Mouse (Mus musculus) MEL (cell line): Measurements from ENCODE around the gene Hectd4. TPM values are rescaled to one million over a fixed set of nuclear protein-coding genes. Genes with fewer than 3 reads are reported as not detected.

Experiments used
- DNase-seq: peaks from one replicate; pipeline ENCODE4 v3.0.0; 2011; ENCODE audit warnings: low read depth, low spot score
- H3K27ac ChIP-seq: 2 replicates; pipeline ENCODE4 v1.5.1; 2012; ENCODE audit warnings: low read depth, mild to moderate bottlenecking, control low read depth, low read length, moderate library complexity; ENCODE audit not compliant: control insufficient read depth
- H3K27me3 ChIP-seq, 2 experiments: fragments of 150-350 bp in 1 of 2; sonication (generic) in 1 of 2; 2 replicates each; pipeline ENCODE4 v1.6.1; 2012; ENCODE audit warnings: low read length in 2 of 2, mild to moderate bottlenecking in 2 of 2, improper control_type of control experiment in 1 of 2, moderate library complexity in 1 of 2; ENCODE audit not compliant: insufficient read depth in 2 of 2, control insufficient read depth in 1 of 2
- H3K36me3 ChIP-seq, 2 experiments: 2 replicates each; pipeline ENCODE4 v1.6.1; 2012 to 2014; ENCODE audit warnings: low read length in 2 of 2, improper control_type of control experiment in 1 of 2, inconsistent platforms in 1 of 2, mild to moderate bottlenecking in 1 of 2; ENCODE audit not compliant: insufficient read depth in 2 of 2, control insufficient read depth in 1 of 2
- H3K4me1 ChIP-seq, 2 experiments: fragments of 150-350 bp in 1 of 2; sonication (generic) in 1 of 2; 2 replicates each; pipeline ENCODE4 v1.6.1; 2012; ENCODE audit warnings: low read length in 2 of 2, improper control_type of control experiment in 1 of 2, mild to moderate bottlenecking in 1 of 2; ENCODE audit not compliant: insufficient read depth in 2 of 2, control insufficient read depth in 1 of 2
- H3K4me3 ChIP-seq, 2 experiments: fragments of 150-350 bp in 1 of 2; sonication (generic) in 1 of 2; 2 replicates each; pipeline ENCODE4 v1.5.1; 2012; ENCODE audit warnings: low read depth in 2 of 2, low read length in 2 of 2, mild to moderate bottlenecking in 2 of 2, moderate library complexity in 2 of 2, control low read depth in 1 of 2, improper control_type of control experiment in 1 of 2; ENCODE audit not compliant: control insufficient read depth in 1 of 2, insufficient read depth in 1 of 2
- H3K79me2 ChIP-seq: 2 replicates; pipeline ENCODE4 v1.6.1; 2012; ENCODE audit warnings: mild to moderate bottlenecking, low read length, moderate library complexity; ENCODE audit not compliant: control insufficient read depth, poor library complexity, insufficient read depth
- H3K9ac ChIP-seq: 2 replicates; pipeline ENCODE4 v1.6.1; 2012; ENCODE audit warnings: low read depth, mild to moderate bottlenecking, control low read depth, low read length, moderate library complexity; ENCODE audit not compliant: control insufficient read depth, poor library complexity, severe bottlenecking
- H3K9me3 ChIP-seq: fragments of 150-350 bp; sonication (generic); replicated peaks from 2 replicates; pipeline ENCODE4 v1.6.1; 2012; ENCODE audit warnings: mild to moderate bottlenecking, low read length, improper control_type of control experiment, moderate library complexity; ENCODE audit not compliant: insufficient read depth
- CTCF ChIP-seq, 3 experiments: IDR thresholded peaks in 2 of 3; conservative IDR thresholded peaks in 1 of 3; 2 replicates each; pipeline ENCODE4 v1.5.1; 2011 to 2012; ENCODE audit warnings: low read length in 3 of 3, low read depth in 2 of 3, mild to moderate bottlenecking in 2 of 3, improper control_type of control experiment in 1 of 3, inconsistent platforms in 1 of 3, mixed read lengths in 1 of 3, moderate library complexity in 1 of 3; ENCODE audit not compliant: control insufficient read depth in 1 of 3, insufficient read depth in 1 of 3, poor library complexity in 1 of 3, severe bottlenecking in 1 of 3
- E2F4 ChIP-seq: IDR thresholded peaks from 2 replicates; pipeline ENCODE4 v1.6.1; 2011; ENCODE audit warnings: low read depth, low read length, improper control_type of control experiment, borderline replicate concordance
- ELF1 ChIP-seq: IDR thresholded peaks from 2 replicates; pipeline ENCODE4 v1.6.1; 2014; ENCODE audit warnings: low read depth, mild to moderate bottlenecking, inconsistent platforms, low read length, improper control_type of control experiment, moderate library complexity
- EP300 ChIP-seq, 2 experiments: IDR thresholded peaks; 2 replicates each; pipeline ENCODE4 v1.6.1; 2011; ENCODE audit warnings: improper control_type of control experiment in 2 of 2, low read length in 2 of 2, low read depth in 1 of 2, mild to moderate bottlenecking in 1 of 2
- ETS1 ChIP-seq: IDR thresholded peaks from 2 replicates; pipeline ENCODE4 v1.6.1; 2012; ENCODE audit warnings: low read depth, mild to moderate bottlenecking, inconsistent platforms, low read length, improper control_type of control experiment, moderate library complexity
- GABPA ChIP-seq: IDR thresholded peaks from 2 replicates; pipeline ENCODE4 v1.6.1; 2012; ENCODE audit warnings: low read depth, mild to moderate bottlenecking, inconsistent platforms, low read length, improper control_type of control experiment, moderate library complexity
- GATA1 ChIP-seq: IDR thresholded peaks from 2 replicates; pipeline ENCODE4 v1.6.1; 2011; ENCODE audit warnings: low read depth, low read length, improper control_type of control experiment
- HCFC1 ChIP-seq: IDR thresholded peaks from 2 replicates; pipeline ENCODE4 v1.6.1; 2012; ENCODE audit warnings: low read depth, mild to moderate bottlenecking, inconsistent platforms, low read length, improper control_type of control experiment, moderate library complexity
- JUND ChIP-seq: IDR thresholded peaks from 2 replicates; pipeline ENCODE4 v1.6.1; 2011; ENCODE audit warnings: low read depth, mild to moderate bottlenecking, improper control_type of control experiment, low read length
- KAT2A ChIP-seq: conservative IDR thresholded peaks from 2 replicates; pipeline ENCODE4 v1.6.1; 2012; ENCODE audit warnings: low read depth, low read length, improper control_type of control experiment, inconsistent platforms
- MAX ChIP-seq: IDR thresholded peaks from 2 replicates; pipeline ENCODE4 v1.6.1; 2011; ENCODE audit warnings: low read length, improper control_type of control experiment
- MEF2A ChIP-seq: IDR thresholded peaks from 2 replicates; pipeline ENCODE4 v1.6.1; 2014; ENCODE audit warnings: low read depth, mild to moderate bottlenecking, inconsistent platforms, low read length, improper control_type of control experiment; ENCODE audit not compliant: poor library complexity, insufficient replicate concordance, severe bottlenecking; ENCODE audit errors: extremely low read depth
- MXI1 ChIP-seq: IDR thresholded peaks from 2 replicates; pipeline ENCODE4 v1.6.1; 2011; ENCODE audit warnings: mild to moderate bottlenecking, low read depth, low read length, improper control_type of control experiment
- MYB ChIP-seq: IDR thresholded peaks from 2 replicates; pipeline ENCODE4 v1.6.1; 2011; ENCODE audit warnings: mild to moderate bottlenecking, low read depth, low read length, improper control_type of control experiment
- MYC ChIP-seq: IDR thresholded peaks from 2 replicates; pipeline ENCODE4 v1.6.1; 2011; ENCODE audit warnings: low read depth, mild to moderate bottlenecking, low read length, improper control_type of control experiment, moderate library complexity
- NELFE ChIP-seq: IDR thresholded peaks from 2 replicates; pipeline ENCODE4 v1.6.1; 2011; ENCODE audit warnings: low read depth, low read length, improper control_type of control experiment
- POLR2A ChIP-seq, 2 experiments: IDR thresholded peaks; 2 replicates each; pipeline ENCODE4 v1.6.1; 2011 to 2012; ENCODE audit warnings: low read length in 2 of 2, mild to moderate bottlenecking in 2 of 2, control low read depth in 1 of 2, improper control_type of control experiment in 1 of 2, low read depth in 1 of 2, moderate library complexity in 1 of 2; ENCODE audit not compliant: control insufficient read depth in 1 of 2, insufficient read depth in 1 of 2, poor library complexity in 1 of 2
- POLR2AphosphoS2 ChIP-seq: IDR thresholded peaks from 2 replicates; pipeline ENCODE4 v1.6.1; 2011; ENCODE audit warnings: low read length, improper control_type of control experiment
- POLR2AphosphoS5 ChIP-seq: IDR thresholded peaks from 2 replicates; pipeline ENCODE4 v1.6.1; 2012; ENCODE audit warnings: low read depth, borderline replicate concordance, mild to moderate bottlenecking, inconsistent platforms, low read length, moderate library complexity, mixed read lengths
- RAD21 ChIP-seq: IDR thresholded peaks from 2 replicates; pipeline ENCODE4 v1.6.1; 2011; ENCODE audit warnings: mild to moderate bottlenecking, low read depth, low read length, improper control_type of control experiment
- RCOR1 ChIP-seq: IDR thresholded peaks from 2 replicates; pipeline ENCODE4 v1.6.1; 2012; ENCODE audit warnings: low read depth, mild to moderate bottlenecking, inconsistent platforms, low read length, improper control_type of control experiment
- SIN3A ChIP-seq: IDR thresholded peaks from 2 replicates; pipeline ENCODE4 v1.6.1; 2012; ENCODE audit warnings: low read length, improper control_type of control experiment, inconsistent platforms
- TAL1 ChIP-seq: IDR thresholded peaks from 2 replicates; pipeline ENCODE4 v1.6.1; 2012; ENCODE audit warnings: mild to moderate bottlenecking, inconsistent platforms, low read length, moderate library complexity, mixed read lengths
- TCF12 ChIP-seq: IDR thresholded peaks from 2 replicates; pipeline ENCODE4 v1.6.1; 2014; ENCODE audit warnings: low read depth, mild to moderate bottlenecking, inconsistent platforms, low read length, improper control_type of control experiment, moderate library complexity
- UBTF ChIP-seq: IDR thresholded peaks from 2 replicates; pipeline ENCODE4 v1.6.1; 2012; ENCODE audit warnings: low read depth, mild to moderate bottlenecking, inconsistent platforms, low read length, improper control_type of control experiment, moderate library complexity, borderline replicate concordance; ENCODE audit not compliant: insufficient read depth
- USF1 ChIP-seq: IDR thresholded peaks from 2 replicates; pipeline ENCODE4 v1.6.1; 2014; ENCODE audit warnings: low read depth, mild to moderate bottlenecking, inconsistent platforms, low read length, improper control_type of control experiment, moderate library complexity
- USF2 ChIP-seq, 2 experiments: IDR thresholded peaks; 2 replicates each; pipeline ENCODE4 v1.6.1; 2011 to 2012; ENCODE audit warnings: improper control_type of control experiment in 2 of 2, low read length in 2 of 2, borderline replicate concordance in 1 of 2, inconsistent platforms in 1 of 2, low read depth in 1 of 2, mild to moderate bottlenecking in 1 of 2; ENCODE audit not compliant: insufficient read depth in 1 of 2
- ZC3H11A ChIP-seq: IDR thresholded peaks from 2 replicates; pipeline ENCODE4 v1.6.1; 2012; ENCODE audit warnings: low read depth, mild to moderate bottlenecking, inconsistent platforms, low read length, improper control_type of control experiment
- ZNF384 ChIP-seq: IDR thresholded peaks from 2 replicates; pipeline ENCODE4 v1.6.1; 2012; ENCODE audit warnings: low read depth, mild to moderate bottlenecking, inconsistent platforms, low read length, improper control_type of control experiment
- polyA plus RNA-seq, 2 experiments: library from polyadenylated mRNA; stranded (reverse) in 1 of 2; unstranded in 1 of 2; fragments of >175 nt in 1 of 2; fragments of >200 nt in 1 of 2; gene quantifications; 2 replicates each; pipeline versions ENCODE4 v1.2.1 to v1.2.4; 2012; ENCODE audit warnings: low replicate concordance in 2 of 2, low read depth in 1 of 2; ENCODE audit not compliant: insufficient read length in 2 of 2, insufficient read depth in 1 of 2, missing spikeins in 1 of 2
- total RNA-seq: library from RNA; depleted of rRNA; stranded (reverse); fragments of 300-350 nt; gene quantifications from 2 replicates; pipeline ENCODE4 v1.2.3, GENCODE M21; 2012

The Hectd4 gene
- total and polyA plus RNA-seq, 3 experiments, result 7.0 to 10.8 TPM; not detected in 1

DNA sequence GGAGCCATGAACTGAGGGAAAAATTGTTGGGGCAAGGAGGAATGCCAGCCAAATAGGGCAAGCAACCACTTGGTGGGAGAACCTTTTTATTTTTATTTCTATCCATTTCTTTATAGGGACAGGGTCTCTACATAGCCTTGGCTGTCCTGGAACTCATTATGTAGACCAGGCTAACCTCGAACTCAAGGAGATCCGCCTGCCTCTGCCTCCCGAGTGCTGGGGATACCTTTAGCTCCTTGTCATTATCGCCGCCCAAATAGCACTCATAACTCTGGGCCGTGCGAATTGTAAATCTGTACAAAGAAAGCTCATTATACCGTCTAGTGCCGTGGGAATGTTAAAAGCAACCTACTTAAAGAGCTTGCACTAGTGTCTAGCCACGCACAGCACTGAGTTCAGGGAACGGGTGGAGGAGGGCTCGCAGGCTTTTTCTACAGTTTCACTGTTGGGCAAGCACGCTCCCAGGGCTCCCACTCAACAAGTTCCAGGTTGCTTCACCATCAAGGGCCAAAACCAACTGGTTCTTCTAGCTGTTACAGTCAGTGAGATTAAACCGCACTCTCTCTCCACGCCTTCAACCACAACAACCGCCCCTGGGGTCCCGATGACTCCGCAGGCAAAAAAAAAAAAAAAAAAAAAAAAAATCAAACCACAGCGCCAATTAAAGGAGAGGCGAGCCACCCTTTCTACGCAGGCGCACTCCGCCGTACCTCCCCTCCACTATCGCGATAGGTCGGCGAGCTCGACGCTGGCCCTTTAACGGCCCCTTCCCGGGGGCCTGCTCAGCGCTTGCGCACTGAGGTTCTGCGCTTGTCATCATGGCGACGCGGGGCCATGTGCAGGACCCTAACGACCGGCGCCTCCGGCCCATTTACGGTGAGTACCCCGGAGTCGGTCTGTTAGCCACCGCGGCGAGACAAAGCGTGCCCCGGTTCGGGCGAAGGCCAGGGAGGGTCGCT is 177.4 kb downstream of the Hectd4 start, which contains the start of gene Naa25 (continued):
- TF ChIP-seq POLR2AphosphoS2 (peak; percentile 80), ZC3H11A (no peak), NELFE (peak; percentile 92), MEF2A (no peak)

GRCm38 (mm10) chr5:121398146-121398964 is 178.3 kb downstream of the Hectd4 start:
- peak; percentile 68 for DNase-seq
- peak overlapping the region; percentile 71 for H3K27ac ChIP-seq
- peaks cover 3 to 29% of the 10 kb centered on the region in 2 experiments for H3K4me1 ChIP-seq
- H3K9ac ChIP-seq, result peak overlapping the region; percentile 100
- H3K9me3 ChIP-seq, result no peaks in the 10 kb centered on the region
- TF ChIP-seq CTCF (IDR thresholded peaks at IDR 0.05 in 2 of 3, conservative IDR thresholded peaks at IDR 0.05 in 1 of 3; ENCODE audit: control insufficient read depth in 1 of 3, insufficient read depth in 1 of 3, low read depth in 2 of 3, low read length in 3 of 3, poor library complexity in 1 of 3, severe bottlenecking in 1 of 3) (no peak), UBTF (peak; percentile 100), MYC (peak; percentile 81), ELF1 (no peak), TCF12 (no peak), JUND (no peak), E2F4 (no peak), USF1 (peak; percentile 60), RCOR1 (no peak), SIN3A (peak; percentile 88), TAL1 (no peak), GATA1 (no peak), POLR2AphosphoS2 (no peak), MXI1 (peak; percentile 95), RAD21 (no peak), ZC3H11A (no peak), EP300 (IDR thresholded peaks at IDR 0.05; ENCODE audit: low read depth in 1 of 2, low read length in 2 of 2) (no peak), HCFC1 (no peak), GABPA (no peak), POLR2AphosphoS5 (no peak), MEF2A (no peak), MAX (peak; percentile 65), POLR2A (IDR thresholded peaks at IDR 0.05; ENCODE audit: control insufficient read depth in 1 of 2, insufficient read depth in 1 of 2, low read depth in 1 of 2, low read length in 2 of 2, poor library complexity in 1 of 2) (peak in 1 of 2 experiments; percentile 12; a peak in 1 of 4 replicates), ETS1 (0 out of 2 replicates have a peak, but pooled peaks have one; percentile 7), USF2 (IDR thresholded peaks at IDR 0.05; ENCODE audit: borderline replicate concordance in 1 of 2, insufficient read depth in 1 of 2, low read depth in 1 of 2, low read length in 2 of 2) (no peak), ZNF384 (no peak), KAT2A (no peak), MYB (no peak)
- no peaks in the 10 kb centered on the region for H3K27me3 ChIP-seq
- peaks cover 17 to 37% of the 10 kb centered on the region in 2 experiments for H3K36me3 ChIP-seq
- peak overlapping the region; percentile 81 to 99 for H3K4me3 ChIP-seq
- peaks cover 58% of the 10 kb centered on the region for H3K79me2 ChIP-seq
